Mouse (Mus musculus): ENCODE data around the gene Olfr370.

DNA sequence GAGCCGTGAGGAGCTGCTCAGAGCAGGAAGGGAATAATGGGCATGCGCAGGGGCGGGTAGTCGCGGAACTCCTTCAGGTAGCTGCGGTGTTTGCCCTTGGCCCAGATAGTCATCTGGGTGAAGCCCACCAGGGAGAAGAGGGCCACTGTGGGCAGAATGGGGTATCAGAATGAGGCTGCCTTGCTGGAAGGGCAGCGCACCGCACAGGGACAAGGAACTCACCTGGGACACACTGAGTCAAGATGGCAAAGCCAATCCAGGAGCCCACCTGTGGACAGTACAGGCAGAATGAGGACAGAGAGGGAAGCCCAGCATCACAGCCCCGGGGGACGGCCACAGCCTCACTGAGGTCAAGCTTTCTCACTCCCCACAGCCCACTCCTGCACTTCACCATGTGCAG, 36.2 kb downstream of the Olfr370 start:
- TF ChIP-seq CTCF (IDR thresholded peaks at IDR 0.05; ENCODE audit: borderline replicate concordance, insufficient read depth, low read depth, low read length) (no peak), POLR2A (IDR thresholded peaks at IDR 0.05; ENCODE audit: borderline replicate concordance, insufficient read depth, low read length) (no peak)
